Mouse (Mus musculus) lung, postnatal 0 days (tissue): ENCODE data around the gene Cxcl3.

ENCODE experiments used
- CTCF ChIP-seq: IDR thresholded peaks from 2 replicates; pipeline ENCODE4 v1.5.1; 2016; ENCODE audit warnings: antibody characterized with exemption, mild to moderate bottlenecking
- EP300 ChIP-seq: IDR thresholded peaks from 2 replicates; pipeline ENCODE4 v1.6.1; 2016; ENCODE audit warnings: antibody characterized with exemption, mild to moderate bottlenecking, control low read depth

GRCm38 (mm10) chr5:90760844-90761243 is 25.1 kb upstream of the Cxcl3 start:
- TF ChIP-seq CTCF = no peak
- no peak for TF ChIP-seq EP300
